Mouse (Mus musculus) testis, adult 2 months (tissue): Measurements from ENCODE around the gene Sphk2.

Source experiments
- CTCF ChIP-seq: fragments of 200-500 bp; IDR thresholded peaks from 2 replicates; pipeline ENCODE4 v1.5.1; 2012; ENCODE audit warnings: low read depth, mild to moderate bottlenecking, inconsistent platforms, low read length, moderate library complexity; ENCODE audit not compliant: control insufficient read depth, insufficient read depth, insufficient replicate concordance
- POLR2A ChIP-seq: fragments of 200-500 bp; IDR thresholded peaks from 2 replicates; pipeline ENCODE4 v1.6.1; 2012; ENCODE audit warnings: low read depth, mild to moderate bottlenecking, inconsistent platforms, low read length, moderate library complexity; ENCODE audit not compliant: control insufficient read depth

GRCm38 (mm10) chr7:45703521-45704033 lies 14.2 kb downstream of the Sphk2 start:
- TF ChIP-seq POLR2A: no peak
- TF ChIP-seq CTCF: no peak
